Mouse (Mus musculus) liver, adult 2 months (tissue): ENCODE data around the gene Serac1.

ENCODE experiments used
- CTCF ChIP-seq: fragments of 200-500 bp; IDR thresholded peaks from 2 replicates; pipeline ENCODE4 v1.5.1; 2011; ENCODE audit warnings: low read depth, low read length, control low read depth
- POLR2A ChIP-seq: fragments of 200-500 bp; IDR thresholded peaks from 2 replicates; pipeline ENCODE4 v1.6.1; 2011; ENCODE audit warnings: low read length, control low read depth; ENCODE audit not compliant: insufficient read depth; ENCODE audit errors: extremely low read depth

DNA sequence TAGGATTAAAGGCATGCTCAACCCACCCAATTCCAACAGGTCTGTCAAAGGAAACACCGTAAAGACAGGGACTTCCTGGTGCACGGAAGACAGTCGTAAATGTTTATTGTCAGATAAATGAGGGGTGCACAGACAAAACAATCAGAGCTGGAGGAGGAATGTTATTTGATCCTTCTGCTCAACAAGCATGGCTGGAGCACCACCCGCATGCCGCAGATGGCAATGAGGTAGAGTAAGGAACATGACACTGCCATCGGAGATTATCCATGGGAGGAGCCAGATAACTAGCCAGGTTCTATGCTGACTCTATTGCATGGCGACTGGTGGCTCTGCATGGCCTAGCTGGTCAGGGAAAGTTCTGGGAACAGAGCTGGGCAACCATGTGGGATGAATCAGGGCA lies 6.1 kb downstream of the Serac1 start:
- TF ChIP-seq POLR2A: no peak
- no peak for TF ChIP-seq CTCF
